Mouse (Mus musculus): ENCODE data around the gene Mak. TPM values are rescaled to one million over a fixed set of nuclear protein-coding genes. Genes with fewer than 3 reads are reported as not detected.
A peak's percentile ranks its signal among the peaks of the same experiment; 100 is the strongest.

Mak gene
- total RNA-seq (2014; rRNA removed) (1.5 and 2.3 TPM in 2 replicates), polyA plus RNA-seq (2015; fragmentation: Nextera tagmentation; extraction: Ambion mirVana) (1.2 and 1.9 TPM in 2 replicates)

- Histone ChIP-seq H3K9ac (peak within 1 kb of the TSS; percentile 50), H3K4me1 (ENCODE audit: insufficient read depth) (peaks cover 2% of the 10 kb centered on the region; the same call in 1 of the 2 replicates), H3K4me3 (ENCODE audit: low read depth, low read length) (peak within 1 kb of the TSS; percentile 50), H3K27me3 (ENCODE audit: insufficient read depth, low read length) (no peaks in the 10 kb centered on the region), H3K4me2 (ENCODE audit: low read depth) (peak within 1 kb of the TSS; percentile 88), H3K36me3 (ENCODE audit: insufficient read depth) (no peaks in the 10 kb centered on the region), H3K27ac (ENCODE audit: low read depth, low read length) (no peak within 1 kb of the TSS), H3K9me3 (ENCODE audit: low read length) (no peaks in the 10 kb centered on the region)
- ATAC-seq (peak; percentile 92), DNase-seq (peak; percentile 80)
- no peak for TF ChIP-seq CTCF (IDR thresholded peaks at IDR 0.05; ENCODE audit: low read depth)
- whole genome bisulfite sequencing, result under 1% methylated on average over 40 of the region's 40 CpGs
Observed at GRCm38 (mm10) chr13:41079421-41079780, at the start of gene Mak. TSS of gene Mak (minus strand) at chr13:41079706.

GRCm38 (mm10) chr13:41129061-41129460, 49.6 kb upstream of the Mak start:
- Histone ChIP-seq H3K4me1 (ENCODE audit: insufficient read depth) (no peaks in the 10 kb centered on the region), H3K27ac (ENCODE audit: low read depth, low read length) (no peak overlapping the region), H3K9me3 (ENCODE audit: low read length) (no peaks in the 10 kb centered on the region), H3K4me2 (ENCODE audit: low read depth) (no peak overlapping the region), H3K9ac (no peak overlapping the region), H3K36me3 (ENCODE audit: insufficient read depth) (no peaks in the 10 kb centered on the region), H3K4me3 (ENCODE audit: low read depth, low read length) (no peak overlapping the region), H3K27me3 (ENCODE audit: insufficient read depth, low read length) (no peaks in the 10 kb centered on the region)
- 85% methylated on average over 8 of the region's 8 CpGs for WGBS
- ATAC-seq, result peak; percentile 38; the same call in 1 of the 2 replicates
- DNase-seq, result no peak
- TF ChIP-seq CTCF (IDR thresholded peaks at IDR 0.05; ENCODE audit: low read depth), result no peak

GRCm38 (mm10) chr13:41128326-41128725, 48.8 kb upstream of the Mak start:
- H3K36me3 ChIP-seq (ENCODE audit: insufficient read depth), result no peaks in the 10 kb centered on the region
- no peak for TF ChIP-seq CTCF (IDR thresholded peaks at IDR 0.05; ENCODE audit: low read depth)
- no peaks in the 10 kb centered on the region for H3K9me3 ChIP-seq (ENCODE audit: low read length)
- WGBS, result 88% methylated on average over 8 of the region's 8 CpGs
- H3K4me1 ChIP-seq (ENCODE audit: insufficient read depth), result no peaks in the 10 kb centered on the region
- ATAC-seq (no peak), DNase-seq (no peak)
- H3K4me2 ChIP-seq (ENCODE audit: low read depth), result no peak overlapping the region
- H3K4me3 ChIP-seq (ENCODE audit: low read depth, low read length), result no peak overlapping the region
- H3K27me3 ChIP-seq (ENCODE audit: insufficient read depth, low read length), result no peaks in the 10 kb centered on the region
- no peak overlapping the region for H3K27ac ChIP-seq (ENCODE audit: low read depth, low read length)
- no peak overlapping the region for H3K9ac ChIP-seq

GRCm38 (mm10) chr13:41123666-41124225, 44.2 kb upstream of the Mak start:
- no peaks in the 10 kb centered on the region for H3K4me1 ChIP-seq (ENCODE audit: insufficient read depth)
- no peaks in the 10 kb centered on the region for H3K36me3 ChIP-seq (ENCODE audit: insufficient read depth)
- H3K4me3 ChIP-seq (ENCODE audit: low read depth, low read length), result no peak overlapping the region
- no peak for TF ChIP-seq CTCF (IDR thresholded peaks at IDR 0.05; ENCODE audit: low read depth)
- no peaks in the 10 kb centered on the region for H3K27me3 ChIP-seq (ENCODE audit: insufficient read depth, low read length)
- DNase-seq (peak; percentile 14), ATAC-seq (peak; percentile 67; the same call in 1 of the 2 replicates)
- H3K9me3 ChIP-seq (ENCODE audit: low read length), result no peaks in the 10 kb centered on the region
- H3K4me2 ChIP-seq (ENCODE audit: low read depth), result no peak overlapping the region
- no peak overlapping the region for H3K27ac ChIP-seq (ENCODE audit: low read depth, low read length)
- whole genome bisulfite sequencing, result 34% methylated on average over 6 of the region's 6 CpGs
- H3K9ac ChIP-seq, result no peak overlapping the region

- H3K27ac ChIP-seq (ENCODE audit: low read depth, low read length), result no peak overlapping the region
- no peak for TF ChIP-seq CTCF (IDR thresholded peaks at IDR 0.05; ENCODE audit: low read depth)
- WGBS, result 29% methylated on average over 9 of the region's 9 CpGs
- no peaks in the 10 kb centered on the region for H3K4me1 ChIP-seq (ENCODE audit: insufficient read depth)
- DNase-seq (no peak), ATAC-seq (no peak)
- no peaks in the 10 kb centered on the region; the same call in 1 of the 2 replicates for H3K27me3 ChIP-seq (ENCODE audit: insufficient read depth, low read length)
- no peaks in the 10 kb centered on the region for H3K9me3 ChIP-seq (ENCODE audit: low read length)
- no peaks in the 10 kb centered on the region for H3K36me3 ChIP-seq (ENCODE audit: insufficient read depth)
- H3K9ac ChIP-seq, result no peak overlapping the region
- H3K4me3 ChIP-seq (ENCODE audit: low read depth, low read length), result no peak overlapping the region
- no peak overlapping the region for H3K4me2 ChIP-seq (ENCODE audit: low read depth)
Observed at GRCm38 (mm10) chr13:41119152-41119945, 39.8 kb upstream of the Mak start.

- no peaks in the 10 kb centered on the region; the same call in 1 of the 2 replicates for H3K27me3 ChIP-seq (ENCODE audit: insufficient read depth, low read length)
- H3K4me3 ChIP-seq (ENCODE audit: low read depth, low read length), result no peak within 1 kb of the TSS
- no peak for TF ChIP-seq CTCF (IDR thresholded peaks at IDR 0.05; ENCODE audit: low read depth)
- no peaks in the 10 kb centered on the region for H3K9me3 ChIP-seq (ENCODE audit: low read length)
- no peak within 1 kb of the TSS for H3K9ac ChIP-seq
- DNase-seq, result no peak
- no peaks in the 10 kb centered on the region for H3K36me3 ChIP-seq (ENCODE audit: insufficient read depth)
- no peak for ATAC-seq
- no peaks in the 10 kb centered on the region for H3K4me1 ChIP-seq (ENCODE audit: insufficient read depth)
- H3K4me2 ChIP-seq (ENCODE audit: low read depth), result no peak within 1 kb of the TSS
- H3K27ac ChIP-seq (ENCODE audit: low read depth, low read length), result no peak within 1 kb of the TSS
- WGBS, result 26% methylated on average over 14 of the region's 14 CpGs
Observed at GRCm38 (mm10) chr13:41113940-41114339, 34.4 kb upstream of the Mak start, which contains the start of gene Sycp2l. TSS of gene Sycp2l (plus strand) at chr13:41114307.

- no peaks in the 10 kb centered on the region for H3K36me3 ChIP-seq (ENCODE audit: insufficient read depth)
- 77% methylated on average over 3 of the region's 3 CpGs for WGBS
- no peak within 1 kb of the TSS for H3K4me3 ChIP-seq (ENCODE audit: low read depth, low read length)
Observed at GRCm38 (mm10) chr13:41110935-41111334, 31.4 kb upstream of the Mak start, which contains the start of gene Gcm2. TSS of gene Gcm2 (minus strand) at chr13:41111035.

More at GRCm38 (mm10) chr13:41110935-41111334, 31.4 kb upstream of the Mak start, which contains the start of gene Gcm2:
- Histone ChIP-seq H3K4me1 (ENCODE audit: insufficient read depth) (no peaks in the 10 kb centered on the region), H3K9me3 (ENCODE audit: low read length) (no peaks in the 10 kb centered on the region), H3K27me3 (ENCODE audit: insufficient read depth, low read length) (no peaks in the 10 kb centered on the region; the same call in 1 of the 2 replicates), H3K27ac (ENCODE audit: low read depth, low read length) (no peak within 1 kb of the TSS), H3K9ac (no peak within 1 kb of the TSS), H3K4me2 (ENCODE audit: low read depth) (no peak within 1 kb of the TSS)
- ATAC-seq, result no peak
- DNase-seq, result no peak
- no peak for TF ChIP-seq CTCF (IDR thresholded peaks at IDR 0.05; ENCODE audit: low read depth)

Data from forebrain, postnatal 0 days (tissue).